Mouse (Mus musculus) adipocyte (in vitro differentiated cells): Measurements from ENCODE around the gene Trim9.

Experiments used
- DNase-seq: peaks from one replicate; pipeline ENCODE4 v3.0.0-alpha.2; 2016; ENCODE audit warnings: low spot score

Trim9 gene

DNA sequence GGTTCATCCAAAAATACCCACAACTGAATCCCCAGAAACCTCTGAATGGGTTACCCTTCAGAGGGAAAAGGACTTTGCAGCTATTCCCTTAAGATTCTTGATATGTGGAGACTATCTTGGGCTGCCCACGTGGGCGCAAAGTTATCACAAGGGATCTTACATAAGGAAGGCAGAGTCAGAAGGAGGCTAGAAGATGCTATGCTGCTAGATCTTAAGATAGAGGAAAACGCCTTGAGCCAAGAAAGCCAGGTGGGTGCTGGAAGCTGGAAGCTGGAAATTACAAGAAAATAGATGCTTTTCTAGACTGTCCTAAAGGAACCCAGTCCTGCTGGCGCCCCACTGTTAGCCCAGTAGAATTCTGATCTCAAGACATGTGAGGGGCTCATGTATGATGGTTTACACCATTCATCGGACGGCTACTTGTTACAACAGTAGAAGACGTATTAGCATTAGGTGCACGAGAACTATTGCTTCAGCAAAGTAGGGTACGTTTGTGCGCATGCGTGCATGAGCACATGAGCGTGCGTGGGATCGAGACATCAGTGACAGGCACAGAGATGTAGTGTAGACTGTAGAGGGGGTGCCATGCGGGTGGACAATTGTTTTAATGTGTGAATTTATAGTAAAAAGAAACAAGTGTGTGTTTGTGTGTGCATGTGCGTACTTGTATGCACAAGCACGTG is 85.0 kb downstream of the Trim9 start:
- no peak for DNase-seq

DNA sequence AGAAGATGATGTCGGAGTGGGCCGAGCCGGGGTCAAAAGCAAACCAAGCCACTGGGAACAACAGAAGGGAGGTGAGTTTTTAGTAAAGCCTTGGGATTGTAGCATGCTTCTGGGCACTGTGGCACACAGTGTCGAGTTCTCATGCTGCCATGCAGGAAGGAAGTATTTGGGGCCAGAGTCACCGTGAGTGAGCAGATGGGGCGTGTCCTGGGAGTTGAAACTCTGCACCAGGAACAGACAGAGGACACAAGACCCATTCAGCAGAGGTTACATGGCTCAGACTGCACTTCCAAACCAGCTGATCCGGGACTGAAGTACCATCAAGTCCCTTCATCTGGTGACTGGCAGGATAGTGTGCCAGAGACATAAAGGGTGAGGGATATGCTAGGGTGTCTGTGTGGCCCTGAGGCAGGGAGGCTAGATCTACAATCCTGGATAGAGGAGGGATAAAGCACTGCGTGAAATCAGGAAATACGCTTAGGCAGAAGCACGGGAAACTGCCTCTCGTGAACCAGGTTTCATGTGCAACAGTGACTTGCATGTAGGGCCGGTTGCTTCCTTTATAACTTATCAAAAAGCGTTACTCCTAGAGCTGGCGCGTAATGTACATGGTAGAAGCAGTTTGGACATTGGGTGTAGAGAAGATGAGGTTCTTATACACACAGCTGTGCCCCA is 96.1 kb downstream of the Trim9 start:
- no peak for DNase-seq

DNA sequence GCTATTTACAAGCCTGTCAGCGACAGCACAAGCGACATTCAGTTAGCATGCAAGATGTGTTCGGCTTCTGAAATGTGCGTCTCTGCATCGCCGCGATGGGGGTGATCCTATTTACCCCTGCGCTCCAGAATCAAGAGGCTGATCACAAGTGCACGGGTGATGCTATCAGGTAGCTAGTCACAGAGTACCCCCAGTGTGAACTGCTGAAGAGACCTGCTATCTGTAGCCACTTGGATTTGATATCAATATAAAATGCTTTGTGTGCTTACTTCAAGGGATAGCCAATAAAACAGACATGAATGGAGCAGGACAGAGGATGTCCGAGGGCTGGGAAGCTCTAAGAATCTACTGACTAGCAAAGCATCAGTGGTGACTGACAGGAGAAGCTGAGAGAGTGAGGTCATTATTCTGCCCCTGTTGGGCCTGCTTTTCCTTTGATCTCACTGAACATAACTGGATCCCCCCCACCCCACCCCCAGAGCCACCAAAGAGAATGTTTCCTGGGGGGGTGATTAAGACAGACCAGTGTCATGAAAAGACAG is 97.7 kb downstream of the Trim9 start:
- no peak for DNase-seq

DNA sequence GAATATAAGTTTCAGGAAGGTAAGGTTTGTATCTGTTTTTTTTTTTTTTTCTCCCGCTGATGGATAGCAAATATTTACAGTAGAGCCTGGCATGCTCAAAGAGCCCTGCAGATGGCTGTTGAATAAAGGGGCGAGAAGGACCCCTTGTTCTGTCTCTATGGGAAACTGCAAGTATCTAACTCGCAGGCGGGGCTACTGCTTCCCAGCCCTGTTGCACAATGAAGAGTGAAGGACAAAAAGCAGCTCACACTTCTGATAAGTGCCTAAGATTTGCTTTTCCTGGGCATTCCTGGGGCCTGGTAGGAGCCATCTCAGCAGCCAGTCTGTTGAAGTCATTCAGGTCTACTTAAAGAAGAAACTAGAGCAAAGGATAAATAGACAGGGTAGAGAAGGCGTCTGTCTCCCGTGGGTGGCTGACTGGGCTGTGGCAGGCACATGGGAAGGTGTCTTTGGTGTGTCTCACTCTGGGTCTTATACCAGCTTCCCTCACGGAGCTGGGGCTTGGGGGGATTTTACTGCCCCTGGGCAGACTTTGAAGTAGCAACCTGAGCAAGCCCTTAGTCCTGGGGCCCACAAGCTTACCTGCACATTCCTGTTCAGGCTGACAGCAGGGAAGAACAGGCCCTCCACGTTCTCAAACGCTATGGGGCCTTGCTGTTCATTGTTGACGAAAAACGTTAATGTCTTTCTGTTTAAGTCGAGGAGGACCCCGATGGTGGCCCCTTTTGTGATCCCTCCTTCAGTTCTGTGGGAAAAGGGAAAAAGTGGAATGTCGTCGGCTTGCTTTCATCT is 99.5 kb downstream of the Trim9 start:
- DNase-seq: no peak

DNA sequence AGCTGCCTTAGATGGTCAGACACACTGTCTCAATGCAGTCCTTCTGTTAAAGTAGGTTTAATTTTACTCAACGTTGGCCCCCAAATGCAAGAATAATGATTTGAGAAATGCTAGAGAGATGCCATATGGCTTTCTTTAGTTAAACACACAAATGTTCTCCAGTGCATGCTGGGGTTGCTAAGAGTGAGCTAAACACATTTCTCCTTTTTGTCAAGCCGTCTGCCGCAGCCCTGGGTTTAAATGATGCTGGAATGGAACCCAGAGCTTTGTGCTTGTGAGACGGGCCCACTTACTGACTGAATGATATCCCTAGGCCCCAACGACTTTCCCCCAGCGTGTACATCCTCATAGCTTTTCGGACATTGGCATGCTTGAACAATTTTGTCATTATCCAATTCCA is 104.9 kb downstream of the Trim9 start:
- no peak for DNase-seq

DNA sequence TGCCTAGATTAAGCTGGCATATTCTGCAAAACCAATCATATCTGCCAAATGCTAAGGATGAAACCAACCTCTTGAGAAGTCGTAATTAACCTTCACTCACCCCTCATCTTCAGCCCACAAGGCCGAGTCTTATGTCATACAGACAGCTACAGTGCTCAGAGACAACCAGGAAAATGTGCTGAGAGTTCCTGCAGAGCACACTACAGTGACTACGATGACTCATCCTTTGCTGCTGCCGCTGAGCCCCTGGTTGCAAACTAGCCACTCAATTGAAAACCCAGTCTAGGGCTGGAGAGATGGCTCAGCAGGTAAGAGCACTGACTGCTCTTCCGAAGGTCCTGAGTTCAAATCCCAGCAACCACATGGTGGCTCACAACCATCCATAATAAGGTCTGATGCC is 107.7 kb downstream of the Trim9 start:
- no peak for DNase-seq

DNA sequence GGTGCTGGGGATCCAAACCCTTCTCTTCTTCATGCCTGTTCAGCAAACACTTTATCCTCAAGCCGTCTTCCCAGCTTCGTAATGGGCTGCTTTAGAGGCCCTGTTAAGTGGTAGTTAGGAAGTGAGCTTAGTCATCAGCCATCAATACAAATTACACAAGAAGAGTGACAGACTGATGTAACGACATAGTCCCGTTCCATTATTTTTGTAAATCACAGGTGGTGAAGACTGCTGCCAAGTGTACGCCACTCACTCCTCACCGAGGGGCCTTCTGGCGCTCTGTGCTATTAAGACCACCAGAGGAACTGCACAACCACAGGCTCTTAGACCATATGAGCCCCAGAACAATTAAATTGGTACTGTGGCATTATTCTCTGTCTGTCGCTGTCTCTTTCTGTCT is 108.8 kb downstream of the Trim9 start:
- DNase-seq: no peak

DNA sequence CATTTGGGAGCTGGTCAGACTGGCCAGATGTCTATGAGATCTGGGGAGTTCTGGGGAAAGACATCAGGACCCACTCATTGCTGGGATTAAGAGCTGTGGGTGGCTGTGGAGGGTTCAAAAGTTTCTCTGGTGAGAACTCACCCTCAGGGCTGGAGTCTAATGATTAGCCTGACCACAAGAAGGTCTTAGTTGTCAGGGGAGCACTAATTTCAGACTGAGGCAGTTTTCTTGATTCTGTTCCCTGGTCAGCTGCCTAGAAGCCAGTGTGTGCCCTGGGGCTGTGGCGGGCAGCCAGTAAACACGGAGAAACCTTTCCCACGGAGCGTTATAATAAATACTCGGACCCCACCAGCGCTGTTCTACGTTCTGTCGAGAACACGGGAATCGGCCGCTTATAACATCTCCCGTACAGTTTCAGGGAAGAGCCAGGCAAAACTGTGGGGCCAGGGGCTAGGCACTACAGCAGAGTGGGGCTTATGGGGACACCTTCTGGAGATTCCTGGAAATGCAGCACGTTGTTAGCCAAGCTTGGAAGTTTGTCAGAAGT is 112.4 kb downstream of the Trim9 start:
- peak; percentile 80 for DNase-seq

DNA sequence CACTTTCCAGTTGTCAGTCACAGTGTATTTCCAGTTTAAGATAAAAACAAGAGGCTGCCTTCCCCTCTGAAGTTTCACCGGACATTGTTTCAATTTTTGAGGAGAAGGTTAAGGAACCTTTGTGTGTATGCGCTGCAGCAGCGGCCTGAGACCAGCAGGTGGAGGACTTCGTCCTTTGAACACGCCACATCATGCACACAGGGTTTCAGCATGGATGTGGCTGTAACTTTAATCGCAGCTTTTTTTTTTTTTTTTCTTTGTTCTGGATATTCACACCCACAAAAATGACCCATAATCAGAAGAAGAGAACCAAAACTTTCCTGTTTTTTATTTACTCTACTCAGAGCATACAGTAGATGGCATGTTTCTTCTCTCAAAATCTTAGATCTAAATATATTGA is 113.0 kb downstream of the Trim9 start:
- peak; percentile 64 for DNase-seq

DNA sequence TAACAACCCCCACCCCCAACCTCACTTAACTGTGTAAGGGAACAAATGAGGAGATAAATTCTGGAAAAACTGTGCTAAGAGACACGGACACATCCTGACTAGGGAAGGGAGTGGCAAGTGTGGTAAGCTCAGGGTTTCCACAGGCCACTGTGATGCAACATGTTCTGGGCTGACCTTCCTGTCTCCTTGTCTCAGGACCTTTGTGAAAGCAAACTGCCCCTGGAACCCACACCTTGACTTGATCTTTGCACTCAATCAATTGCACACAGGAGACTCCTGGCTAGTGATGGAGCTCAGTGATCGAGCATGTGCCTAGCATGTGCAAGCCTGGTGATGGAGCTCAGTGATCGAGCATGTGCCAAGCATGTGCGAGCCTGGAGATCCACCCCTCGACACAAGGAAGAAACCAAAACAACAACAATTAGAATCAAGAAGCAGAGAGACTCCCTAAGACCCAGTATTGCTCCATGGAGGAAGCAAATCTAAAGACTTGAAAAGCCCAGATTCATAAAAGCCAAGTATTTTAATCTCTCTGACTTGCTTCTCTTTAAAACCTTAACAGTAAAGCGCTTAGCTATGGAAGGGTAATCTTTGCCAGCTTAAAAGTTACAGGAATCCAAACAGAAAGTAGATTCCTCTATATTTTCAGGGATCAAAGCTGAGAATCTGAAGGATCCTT is 113.6 kb downstream of the Trim9 start:
- DNase-seq: no peak

DNA sequence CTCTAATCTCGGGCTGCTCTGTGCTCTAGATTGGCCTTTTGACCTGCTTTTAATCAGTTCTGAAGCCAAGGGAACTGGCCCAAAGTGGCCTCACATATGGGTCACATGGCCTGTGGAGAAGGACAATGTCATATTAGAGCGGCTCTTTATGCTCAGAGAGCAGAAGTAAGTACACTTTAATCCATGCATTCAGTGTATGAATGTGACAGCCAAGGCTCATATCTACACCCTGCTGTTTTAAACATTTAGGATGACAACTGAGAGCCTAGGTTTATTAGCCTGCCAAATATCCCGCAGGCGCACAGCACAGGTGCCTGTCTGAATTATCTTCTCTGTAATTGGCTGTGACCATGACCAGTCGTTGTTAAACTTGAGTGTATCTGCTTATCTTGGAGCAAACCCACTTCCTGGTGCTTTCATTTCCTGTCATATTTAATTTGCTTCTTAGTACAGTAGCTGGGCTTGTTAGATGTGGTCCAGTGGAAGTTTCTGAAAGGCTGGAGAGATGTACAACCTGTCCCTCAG is 115.3 kb downstream of the Trim9 start:
- DNase-seq: peak; percentile 22

DNA sequence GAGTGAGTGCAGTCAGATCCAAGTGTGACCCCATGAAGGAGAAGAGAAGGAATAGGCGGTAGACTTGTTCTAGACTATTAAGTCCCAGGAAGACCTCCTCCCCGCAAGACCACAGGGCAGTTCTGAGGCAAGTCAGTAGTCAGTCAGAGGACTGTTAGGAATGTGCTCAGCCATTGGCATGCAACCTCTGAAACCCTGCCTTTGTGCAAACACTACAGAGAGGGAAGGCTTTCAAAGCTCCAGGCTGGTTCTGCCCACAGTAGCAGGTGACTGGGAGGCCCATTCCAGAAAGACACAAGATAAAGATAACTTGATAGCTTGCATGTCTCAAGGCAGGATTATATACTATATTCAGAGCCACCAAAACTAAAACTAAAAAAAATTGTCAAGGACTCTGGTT is 116.1 kb downstream of the Trim9 start, which contains the start of gene Pygl:
Gene Pygl, minus strand, starts transcription at position 195 of the 400 bp plus-strand sequence.
- DNase-seq: no peak

DNA sequence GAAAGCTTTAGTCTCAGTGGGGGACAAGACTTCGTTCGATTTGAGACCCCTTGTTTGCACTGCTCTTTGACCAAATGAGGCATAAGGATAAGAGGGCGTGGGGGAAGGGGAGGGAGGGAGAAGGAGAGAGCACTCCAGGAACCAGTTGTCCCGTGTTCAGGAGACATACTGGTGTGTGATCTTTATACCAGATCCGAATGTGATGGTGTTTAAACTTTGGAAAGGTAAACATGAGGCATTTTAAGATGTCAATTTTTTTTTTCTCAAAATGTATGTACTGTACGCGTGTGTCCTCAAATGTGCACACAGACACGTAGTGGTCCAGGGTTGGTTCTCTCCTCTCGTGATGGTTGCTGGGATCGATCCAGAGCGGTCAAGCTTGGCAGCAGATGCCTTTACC is 119.3 kb downstream of the Trim9 start:
- no peak for DNase-seq

DNA sequence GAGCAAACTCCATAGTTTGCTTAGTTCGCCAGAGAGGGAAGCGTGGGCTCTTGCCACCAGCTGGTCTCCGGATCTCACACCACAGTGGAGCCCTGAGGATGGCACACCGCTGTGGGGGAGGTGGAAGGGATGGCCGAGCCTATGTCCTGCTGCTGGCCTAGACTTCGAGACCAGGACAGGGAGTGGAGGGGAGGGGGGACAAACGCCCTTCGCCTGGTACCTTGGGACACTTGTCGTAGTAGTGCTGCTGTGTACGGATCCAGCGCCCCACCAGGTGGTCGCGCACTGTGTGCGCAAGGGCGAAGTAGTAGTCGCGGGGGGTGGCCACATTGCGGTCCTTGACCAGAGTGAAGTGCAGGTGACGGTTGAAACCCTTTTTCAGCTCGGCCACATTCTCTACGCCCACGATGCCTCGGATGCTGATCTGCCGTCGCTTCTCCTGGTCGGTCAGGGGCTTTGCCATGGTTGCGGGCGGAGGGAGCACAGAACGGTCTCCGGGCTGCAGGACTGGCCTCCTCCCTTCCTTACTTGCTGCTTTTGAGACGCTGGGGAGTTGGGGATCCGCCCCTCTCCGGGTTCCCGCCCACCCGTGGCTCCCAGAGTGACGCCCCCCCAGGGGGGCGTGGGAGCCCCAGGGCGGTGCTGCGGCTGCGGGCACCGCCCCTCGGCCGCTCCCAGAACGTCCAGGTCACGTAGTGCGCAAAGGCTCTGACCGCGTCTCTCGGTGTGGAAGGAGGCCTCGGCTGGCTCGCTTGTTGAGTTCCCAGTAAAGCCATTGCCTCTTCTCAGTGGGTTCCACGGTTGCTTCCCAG is 120.1 kb downstream of the Trim9 start:
- DNase-seq: no peak

DNA sequence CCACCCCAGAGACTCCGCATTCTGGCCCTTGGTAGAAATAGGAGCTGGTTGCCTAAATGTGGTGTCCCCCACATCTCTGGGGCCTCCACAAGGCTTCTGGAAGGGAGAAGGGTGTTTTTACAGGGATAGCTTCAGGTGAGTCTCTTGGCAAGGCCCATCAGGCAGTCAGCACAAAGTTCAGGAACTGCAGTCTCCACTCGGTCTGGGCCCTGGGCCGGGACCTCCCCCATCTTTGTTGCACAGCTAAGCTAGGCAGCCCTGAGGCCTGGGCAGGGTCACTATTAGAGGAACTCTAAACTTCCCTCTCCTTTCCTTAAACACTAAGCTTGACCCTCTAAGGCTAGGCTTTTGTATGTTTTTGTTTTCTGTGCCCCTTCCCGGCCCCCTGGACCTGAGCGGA is 120.8 kb downstream of the Trim9 start:
- no peak for DNase-seq

DNA sequence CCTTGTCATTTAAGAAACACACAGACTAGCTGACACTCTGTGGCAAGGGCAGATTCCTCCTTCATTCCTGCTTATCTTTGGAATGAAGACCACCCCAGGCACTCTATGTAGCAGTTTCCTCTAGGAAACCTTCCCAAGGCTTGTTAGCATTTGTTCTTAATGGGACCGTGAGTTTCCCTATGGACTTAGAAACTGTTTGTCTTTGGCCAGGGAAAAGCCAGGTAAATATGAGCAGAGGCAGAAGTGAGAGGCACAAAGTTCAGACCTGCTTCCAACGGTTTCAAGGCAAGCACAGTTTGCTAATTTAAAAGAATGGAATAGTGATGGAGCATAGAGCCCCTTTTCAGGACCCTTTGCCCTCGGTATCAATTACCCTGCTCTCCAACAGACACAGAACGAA is 124.1 kb downstream of the Trim9 start:
- no peak for DNase-seq

DNA sequence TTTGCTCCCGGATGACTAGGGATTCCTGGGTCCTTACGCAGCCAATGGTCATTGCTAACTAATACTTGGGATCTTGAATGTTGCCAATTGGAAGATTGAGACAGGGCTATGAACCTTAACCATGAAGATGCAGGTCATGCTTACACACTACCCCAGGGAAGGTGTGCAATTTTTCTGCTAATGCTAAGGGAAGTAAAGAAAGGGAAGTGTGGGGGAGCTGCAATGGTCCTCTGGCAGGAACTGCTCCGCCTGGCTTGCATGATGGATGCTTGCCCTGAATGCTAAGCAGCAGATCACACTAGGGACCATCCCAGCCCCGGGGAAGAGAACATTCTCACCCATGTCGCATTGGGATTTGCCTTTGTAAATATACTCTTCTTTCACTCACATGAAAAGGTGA is 126.0 kb downstream of the Trim9 start:
- no peak for DNase-seq

DNA sequence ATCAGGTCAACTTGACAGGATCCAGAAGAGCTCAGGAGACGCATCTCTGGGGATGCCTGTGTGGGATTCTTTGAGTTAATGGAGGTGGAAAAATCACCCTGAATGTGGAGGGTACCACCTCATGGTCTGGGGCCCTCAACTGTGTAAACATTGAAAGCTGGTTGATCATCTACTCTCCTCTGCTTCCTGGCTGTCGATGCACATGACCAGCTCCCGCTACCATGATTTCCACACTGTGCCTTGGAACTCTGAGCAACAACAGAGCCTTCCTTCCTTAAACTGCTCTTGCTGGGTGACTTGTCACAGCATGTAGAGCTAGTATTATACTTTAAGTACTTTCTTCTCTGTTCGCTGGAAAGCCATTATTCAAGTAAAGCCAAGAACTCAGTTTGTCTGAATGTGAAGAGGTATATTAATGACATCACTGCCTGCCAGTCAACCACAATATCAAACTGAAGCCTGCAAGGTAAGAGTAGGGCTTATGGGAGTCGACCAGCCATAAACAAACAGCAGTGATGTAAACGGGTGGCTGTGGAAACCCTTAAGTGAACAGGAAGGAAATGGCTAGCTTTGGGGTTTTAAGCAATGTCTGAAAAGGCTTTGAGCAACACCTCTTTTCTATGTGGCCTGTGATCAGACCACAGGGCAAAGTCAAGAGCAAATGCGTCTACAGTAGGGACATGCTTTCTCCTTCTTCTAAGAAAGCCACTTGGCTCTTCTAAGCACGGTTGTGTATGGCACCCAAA is 128.4 kb downstream of the Trim9 start:
- DNase-seq: no peak

DNA sequence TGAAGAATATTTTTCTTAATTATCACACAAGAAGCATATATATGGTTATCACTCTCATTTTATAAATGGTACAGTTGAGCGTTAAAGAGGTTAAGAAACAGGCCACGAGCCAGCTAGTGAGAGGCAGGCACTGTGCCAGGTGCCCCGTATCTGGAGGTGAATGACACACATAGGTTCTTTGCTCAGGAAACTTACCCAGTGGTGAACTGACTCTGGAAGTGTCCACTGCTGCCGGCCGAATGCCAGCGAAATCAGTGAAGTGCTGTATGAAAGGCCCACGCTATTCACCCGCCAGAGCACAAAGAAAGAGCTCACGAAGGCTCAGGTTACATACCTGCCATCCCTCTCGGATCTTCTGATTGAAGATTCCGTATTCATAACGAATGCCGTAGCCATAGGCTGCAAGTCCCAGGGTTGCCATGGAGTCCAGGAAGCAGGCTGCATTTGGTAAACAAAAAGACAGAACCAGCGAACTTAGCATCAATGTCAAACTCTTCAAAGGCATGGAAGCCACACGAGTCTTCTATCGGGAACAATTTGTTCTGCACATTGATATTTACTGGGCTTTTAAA is 131.1 kb downstream of the Trim9 start:
- no peak for DNase-seq

DNA sequence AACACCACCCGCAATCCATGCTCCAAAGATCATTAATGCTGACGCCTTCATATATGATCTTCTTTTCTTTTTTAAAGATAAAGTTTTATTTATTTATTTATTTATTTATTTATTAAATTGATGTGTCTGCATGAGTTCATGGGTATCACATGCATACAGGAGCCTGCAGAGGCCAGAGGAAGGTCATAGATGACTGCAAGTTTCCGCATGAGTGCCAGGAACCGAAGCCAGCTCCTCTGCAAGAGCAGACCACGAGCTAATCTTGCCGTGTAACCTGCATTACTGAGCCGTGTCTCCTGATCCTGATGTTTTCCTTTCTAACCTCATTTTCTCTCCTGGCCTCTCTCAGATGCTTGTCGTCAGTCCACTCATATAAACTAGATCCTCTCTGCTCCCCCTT is 133.1 kb downstream of the Trim9 start:
- DNase-seq: no peak
